Mouse (Mus musculus): ENCODE data around the gene Derl3.

DNA sequence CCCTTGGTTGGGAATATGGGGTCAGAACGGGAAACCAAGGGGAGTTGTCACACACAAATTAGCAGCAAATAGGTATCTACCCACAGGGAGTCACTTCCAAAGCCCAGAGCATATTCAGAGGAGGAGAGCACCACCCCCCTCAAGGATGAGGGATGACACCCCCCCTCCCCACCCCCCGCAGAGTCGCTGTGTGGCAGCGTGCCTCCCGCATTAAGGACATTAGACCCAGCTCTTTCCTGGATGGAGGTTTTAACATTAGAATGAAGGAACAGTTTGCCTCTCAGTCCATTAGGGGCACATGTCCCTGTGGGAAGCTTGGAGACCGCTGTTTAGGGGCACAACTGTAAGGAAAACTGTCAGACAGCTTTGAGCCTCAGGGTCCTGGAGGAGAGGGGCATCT is 42.1 kb upstream of the Derl3 start:
- TF ChIP-seq CTCF (IDR thresholded peaks at IDR 0.05; ENCODE audit: low read depth, low read length): no peak
- TF ChIP-seq POLR2A (IDR thresholded peaks at IDR 0.05; ENCODE audit: borderline replicate concordance, low read depth, low read length): no peak
